Mouse (Mus musculus): ENCODE data around the gene Gcnt2. TPM values are rescaled to one million over a fixed set of nuclear protein-coding genes. Genes with fewer than 3 reads are reported as not detected.
"Not testable (repeated sequence)": the region's sequence is repeated elsewhere in the genome, so short reads cannot be mapped to it uniquely, and the experiment has no call there.

The Gcnt2 gene
- total RNA-seq, 2 experiments from 2014 or later, result 16.7 to 17.7 TPM

GRCm38 (mm10) chr13:40906528-40906927 is 47.0 kb downstream of the Gcnt2 start:
- no peak for DNase-seq

- DNase-seq, result no peak
These were observed 47.7 kb downstream of the Gcnt2 start for GRCm38 (mm10) chr13:40907274-40907673.

GRCm38 (mm10) chr13:40908044-40908443 is 48.5 kb downstream of the Gcnt2 start:
- no peak for DNase-seq

GRCm38 (mm10) chr13:40909060-40909459 is 49.5 kb downstream of the Gcnt2 start:
- DNase-seq, result no peak

- DNase-seq, result no peak
These were observed 50.5 kb downstream of the Gcnt2 start for GRCm38 (mm10) chr13:40910047-40910446.

GRCm38 (mm10) chr13:40911951-40912350 is 52.4 kb downstream of the Gcnt2 start:
- no peak for DNase-seq

- no peak for DNase-seq
These were observed 54.0 kb downstream of the Gcnt2 start for GRCm38 (mm10) chr13:40913395-40914018.

GRCm38 (mm10) chr13:40914053-40914585 is 54.6 kb downstream of the Gcnt2 start:
- DNase-seq, result no peak

GRCm38 (mm10) chr13:40916321-40917160 is 57.0 kb downstream of the Gcnt2 start:
- no peak for DNase-seq

GRCm38 (mm10) chr13:40917161-40918091 is 57.9 kb downstream of the Gcnt2 start:
- DNase-seq, result peak; percentile 42 to 47

GRCm38 (mm10) chr13:40921326-40922059 is 61.9 kb downstream of the Gcnt2 start:
- no peak for DNase-seq

GRCm38 (mm10) chr13:40922311-40922877 is 62.8 kb downstream of the Gcnt2 start:
- no peak for DNase-seq

- no peak for DNase-seq
These were observed 64.3 kb downstream of the Gcnt2 start for GRCm38 (mm10) chr13:40923756-40924315.

GRCm38 (mm10) chr13:40928192-40928898 is 68.8 kb downstream of the Gcnt2 start:
- DNase-seq, result no peak

GRCm38 (mm10) chr13:40931871-40932270 is 72.3 kb downstream of the Gcnt2 start:
- DNase-seq, result not testable (repeated sequence)

- no peak for DNase-seq
These were observed 73.0 kb downstream of the Gcnt2 start for GRCm38 (mm10) chr13:40932573-40932972.

- no peak for DNase-seq
These were observed 74.8 kb downstream of the Gcnt2 start for GRCm38 (mm10) chr13:40934341-40934740.

GRCm38 (mm10) chr13:40937586-40937985 is 78.0 kb downstream of the Gcnt2 start:
- DNase-seq, result no peak

GRCm38 (mm10) chr13:40938485-40939357 is 79.2 kb downstream of the Gcnt2 start:
- peak; percentile 28 to 39 for DNase-seq

Measured in layer of hippocampus, postnatal 36 days (tissue).